Mouse (Mus musculus): ENCODE data around the gene Tars2. TPM values are rescaled to one million over a fixed set of nuclear protein-coding genes. Genes with fewer than 3 reads are reported as not detected.
"Not testable (repeated sequence)": the region's sequence is repeated elsewhere in the genome, so short reads cannot be mapped to it uniquely, and the experiment has no call there.

Tars2 gene
- 100 to 1,000 TPM in 1 of 2 experiments, 10 to 100 TPM in 1; 88.1 to 108 TPM for polyA plus RNA-seq (2017; shearing (Covaris generic))

DNA sequence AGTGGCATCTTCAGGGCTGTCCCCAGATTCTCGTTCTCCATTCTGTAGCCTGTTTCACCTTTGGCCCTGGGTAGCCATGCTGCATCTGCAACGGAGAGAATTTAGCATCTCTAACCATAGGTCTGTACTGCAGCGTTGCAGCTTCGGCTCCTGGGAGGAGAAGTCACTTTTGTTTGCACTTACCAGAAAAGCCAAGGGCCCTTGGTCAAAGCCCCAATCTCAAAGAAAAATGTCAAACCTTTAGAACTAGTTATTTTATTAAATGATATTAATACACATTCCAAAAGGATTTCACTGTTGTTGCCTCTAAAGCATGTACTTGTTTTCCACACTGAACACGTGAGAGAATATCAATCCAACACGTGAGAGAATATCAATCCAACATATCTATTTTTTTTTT, at the start of gene Tars2:
Gene Tars2 (minus strand): TSS at position 101 of the 400 bp plus-strand sequence.
- ATAC-seq = no peak

DNA sequence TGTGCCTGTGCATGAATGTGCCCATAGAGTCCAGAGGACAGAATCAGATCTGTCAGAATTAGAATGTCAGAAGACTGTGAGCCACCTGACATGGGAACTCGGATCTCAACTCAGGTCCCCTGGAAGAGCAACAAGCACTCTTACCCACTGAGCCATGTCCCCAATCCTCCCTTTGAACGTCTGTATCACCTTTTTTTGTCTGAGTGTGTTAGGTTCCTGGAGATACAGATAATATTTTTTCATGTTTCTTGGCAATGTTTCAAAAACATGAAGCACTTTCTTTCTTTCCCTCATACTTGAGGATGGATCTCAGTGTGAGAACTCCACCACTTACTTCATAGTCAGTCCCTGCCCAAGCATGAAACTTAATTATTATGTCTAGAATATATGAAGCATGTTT, 48.4 kb upstream of the Tars2 start:
- ATAC-seq = no peak

- not testable (repeated sequence) for ATAC-seq
These were observed 47.6 kb upstream of the Tars2 start for GRCm38 (mm10) chr3:95807630-95808029.

DNA sequence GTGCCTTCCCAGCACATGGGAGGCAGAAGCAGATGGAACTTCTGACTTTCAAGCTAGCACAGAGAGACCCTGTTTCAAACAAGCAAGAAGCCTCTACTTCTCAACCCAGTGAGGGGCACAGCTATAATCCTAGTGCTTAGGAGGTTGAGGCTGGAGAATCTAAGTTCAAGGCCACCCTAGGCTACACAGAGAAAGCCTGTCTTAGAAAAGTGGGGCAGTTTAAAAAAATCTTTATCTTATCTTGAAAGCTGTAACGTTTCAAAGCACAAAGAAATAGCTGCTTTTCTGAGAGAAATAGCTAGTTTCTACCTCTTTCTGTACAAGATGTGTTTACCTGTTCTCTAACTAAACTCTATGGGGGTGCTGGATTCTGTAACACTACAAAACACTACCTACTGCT, 46.7 kb upstream of the Tars2 start:
- no peak for ATAC-seq

- no peak for ATAC-seq
These were observed 43.8 kb upstream of the Tars2 start for GRCm38 (mm10) chr3:95803851-95804250.

GRCm38 (mm10) chr3:95798756-95799155, 38.8 kb upstream of the Tars2 start:
- no peak for ATAC-seq

DNA sequence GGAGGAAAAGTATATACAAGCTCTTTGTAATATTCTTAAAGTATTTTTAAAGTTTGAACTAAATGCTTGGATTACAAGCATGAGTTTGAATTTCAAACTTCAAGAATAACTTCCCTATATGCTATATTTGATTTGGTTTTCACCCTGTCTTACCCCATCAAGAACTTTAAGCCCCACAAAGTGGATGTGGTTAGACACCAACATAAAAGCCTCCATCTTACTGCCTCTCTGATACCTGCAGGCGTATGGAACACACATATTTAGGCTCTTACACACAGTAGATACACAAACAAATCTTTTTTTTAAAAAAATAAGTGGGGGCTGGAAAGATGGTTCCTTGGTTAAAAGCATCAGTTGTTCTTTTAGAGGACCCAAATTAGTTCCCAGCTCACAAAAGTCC, 34.3 kb upstream of the Tars2 start:
- ATAC-seq = peak; percentile 45

DNA sequence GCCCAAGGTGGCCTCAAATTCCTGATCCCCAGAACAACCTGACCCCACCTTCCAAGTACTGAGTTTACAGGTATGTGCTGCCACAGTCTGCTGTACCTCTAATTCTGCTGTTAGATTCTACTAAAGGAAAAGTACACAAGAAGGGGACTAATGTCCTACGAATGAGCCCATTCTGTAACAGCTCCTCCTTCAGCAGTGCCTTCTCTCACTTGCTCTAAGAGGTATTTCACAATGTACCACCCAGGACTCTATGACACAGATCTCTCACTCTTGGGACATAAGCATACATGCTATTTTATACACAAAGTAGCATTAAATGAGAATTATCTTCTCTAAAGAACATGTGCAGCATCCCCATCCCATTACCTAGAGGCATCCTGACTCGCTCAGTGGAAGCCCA, 33.7 kb upstream of the Tars2 start:
- no peak for ATAC-seq

DNA sequence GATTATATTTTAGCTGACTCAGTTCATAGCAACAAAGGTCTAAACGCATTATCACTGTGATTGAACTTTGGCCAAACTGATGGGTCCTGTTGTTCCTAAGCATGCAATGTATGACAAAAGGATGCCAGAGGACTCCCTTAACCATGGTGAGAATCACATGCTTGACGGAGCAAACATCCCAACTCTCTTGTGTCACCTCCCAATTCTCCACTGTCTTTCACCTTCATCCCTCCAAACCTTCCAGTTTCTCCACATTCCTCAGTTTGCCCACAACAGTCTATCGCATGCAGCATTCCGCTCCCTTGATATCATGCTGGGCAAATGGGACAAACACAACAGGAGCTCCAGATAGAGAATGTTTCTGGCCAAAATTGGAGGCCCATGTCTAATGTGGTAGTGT, 25.5 kb upstream of the Tars2 start:
- no peak for ATAC-seq

DNA sequence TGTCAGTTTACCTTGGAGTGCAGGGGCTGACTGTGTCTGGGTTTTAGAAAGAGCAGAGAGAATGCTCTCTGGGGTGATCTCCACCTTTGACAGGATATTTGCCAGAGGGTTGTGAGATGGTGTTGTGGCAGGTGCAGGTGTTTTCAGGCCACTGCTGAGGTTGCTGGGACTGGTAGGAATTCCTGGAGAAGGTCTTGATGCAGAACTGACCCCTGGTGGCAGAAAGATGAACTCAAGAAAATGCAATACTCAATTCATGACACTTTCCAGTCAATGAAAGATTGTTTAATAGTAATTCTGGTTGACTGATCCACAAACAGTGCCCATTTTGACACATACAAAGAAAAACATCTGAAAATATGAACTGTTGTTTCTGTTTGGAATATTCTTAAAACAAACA, 12.0 kb upstream of the Tars2 start:
- ATAC-seq = peak; percentile 45

GRCm38 (mm10) chr3:95765534-95765933, 5.5 kb upstream of the Tars2 start:
- no peak for ATAC-seq

DNA sequence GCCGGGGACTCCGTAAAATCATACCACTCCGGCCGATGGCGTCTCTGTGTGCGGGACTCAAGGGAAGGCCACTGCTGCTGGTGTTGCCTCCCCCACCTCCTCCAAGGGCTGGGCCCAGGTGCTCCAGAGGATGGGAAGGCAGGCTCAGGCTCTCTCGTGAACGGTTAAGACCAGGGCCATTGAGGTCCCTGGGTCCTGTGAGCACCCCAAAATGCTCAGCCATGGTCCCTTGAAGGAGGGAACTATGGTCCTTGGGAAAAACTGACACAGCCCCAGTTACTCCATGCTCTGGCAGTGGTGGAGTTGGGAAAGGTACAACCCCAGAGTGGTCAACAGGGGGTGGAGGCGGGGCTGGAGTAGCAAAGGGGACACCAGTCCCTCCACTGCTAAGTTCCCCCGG, 3.8 kb upstream of the Tars2 start:
- no peak for ATAC-seq

DNA sequence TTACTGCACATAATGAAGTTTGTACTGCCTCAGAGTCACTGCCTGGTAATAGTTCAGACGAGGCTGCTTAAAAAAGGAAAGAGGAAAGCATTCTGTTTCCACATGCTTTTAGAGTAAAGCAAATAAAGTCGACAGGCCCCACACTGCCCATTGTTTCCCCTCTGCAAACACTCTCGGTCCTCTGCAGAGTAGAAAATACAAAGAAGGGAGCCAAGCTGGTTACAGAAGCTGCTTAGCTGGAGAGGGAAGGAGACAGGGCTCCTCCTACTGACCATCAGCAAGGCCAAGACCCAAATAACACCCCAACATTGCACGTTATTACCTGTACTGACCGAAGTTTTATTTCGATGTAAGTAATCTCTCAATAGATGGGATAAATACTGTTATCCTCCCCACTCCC, 3.0 kb upstream of the Tars2 start:
- ATAC-seq = no peak

- no peak for ATAC-seq
These were observed 1.8 kb upstream of the Tars2 start for GRCm38 (mm10) chr3:95761771-95762170.

DNA sequence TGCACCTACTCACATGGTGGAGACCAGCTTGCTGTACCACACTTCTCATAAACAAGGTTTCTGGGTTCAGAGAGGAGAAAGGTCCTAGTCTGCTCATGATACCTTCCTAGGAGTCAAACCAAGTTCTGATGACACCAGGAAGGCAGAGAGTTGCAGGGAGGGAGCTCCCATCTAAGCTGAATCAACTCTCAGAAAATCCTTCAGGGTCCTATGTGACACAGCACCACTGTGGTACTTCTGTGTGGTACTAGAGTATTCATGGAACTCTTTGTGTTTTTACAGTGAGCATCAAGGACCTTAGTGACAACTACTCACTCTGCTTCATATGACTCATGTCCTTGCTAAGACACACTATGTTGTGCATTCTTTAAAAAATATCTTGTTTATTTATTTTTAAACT, 650 bp upstream of the Tars2 start:
- ATAC-seq = no peak

GRCm38 (mm10) chr3:95758467-95759218, 1.4 kb downstream of the Tars2 start:
- peak; percentile 75 for ATAC-seq

- ATAC-seq = no peak
These were observed 3.2 kb downstream of the Tars2 start for GRCm38 (mm10) chr3:95756808-95757207.

DNA sequence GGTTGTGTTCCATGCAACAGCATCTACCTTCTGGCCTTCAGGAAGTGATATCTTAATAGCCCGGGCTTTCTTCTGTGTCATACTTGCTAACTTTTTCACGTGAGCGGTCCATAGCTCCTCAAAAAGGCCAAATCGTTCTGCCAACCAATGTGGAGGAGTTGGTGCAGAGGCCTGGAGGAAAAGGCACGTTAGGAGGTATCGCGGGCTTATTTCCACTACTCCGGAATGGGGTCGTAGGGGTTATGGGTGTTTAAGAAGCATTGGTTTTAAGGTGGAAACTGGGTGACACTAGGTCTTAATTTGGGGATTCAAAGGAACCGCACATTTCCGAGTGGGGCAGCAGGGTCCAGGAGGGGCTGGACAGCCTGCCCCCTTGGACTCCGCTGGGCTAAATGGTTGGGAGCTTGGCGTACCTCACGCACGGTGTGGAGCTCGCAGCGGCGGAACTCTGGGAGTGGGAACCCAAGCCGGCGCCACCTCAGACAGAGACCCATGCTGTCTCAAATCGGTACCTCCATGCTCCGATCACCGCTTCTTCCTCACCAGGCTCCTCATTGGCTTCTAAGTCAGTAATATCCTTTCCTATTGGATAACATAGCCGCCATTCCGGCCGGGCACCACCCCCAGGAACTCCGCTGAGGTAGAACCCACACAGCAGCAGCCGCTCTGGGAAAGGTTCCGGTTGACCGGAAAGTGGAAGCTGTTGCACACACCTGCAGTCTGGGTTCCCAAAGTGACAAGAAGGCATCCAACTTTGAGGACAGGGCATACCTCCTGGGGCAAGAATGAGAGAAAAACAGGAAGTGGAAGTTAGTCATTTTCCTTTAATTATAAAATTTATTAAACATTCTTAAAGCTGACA, 5.4 kb downstream of the Tars2 start:
- peak; percentile 83 for ATAC-seq

DNA sequence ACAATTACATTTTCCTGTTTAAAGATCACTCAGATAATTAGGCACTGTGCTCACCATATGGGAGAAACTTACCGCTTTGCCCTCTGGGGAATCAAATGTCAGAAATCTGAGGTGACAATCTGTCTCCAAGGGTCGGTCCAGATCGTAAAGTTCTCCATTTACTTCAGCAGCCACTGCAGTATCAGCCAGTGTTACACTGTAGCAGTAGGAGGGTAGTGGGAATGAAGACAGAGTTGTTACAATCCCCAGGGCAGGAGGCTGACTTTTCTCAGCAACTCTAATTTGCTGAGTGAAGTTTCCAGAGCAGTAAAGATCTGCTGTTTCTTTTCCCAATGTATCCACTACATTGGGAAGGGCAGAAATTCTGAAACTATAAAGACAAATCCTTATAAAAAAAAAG, 7.1 kb downstream of the Tars2 start:
- ATAC-seq = no peak

- peak; percentile 70 for ATAC-seq
These were observed 19.6 kb downstream of the Tars2 start for GRCm38 (mm10) chr3:95740406-95740805.

GRCm38 (mm10) chr3:95739353-95740104, 20.5 kb downstream of the Tars2 start, which contains the start of gene Ecm1:
Ecm1 (minus strand) TSS chr3:95739569.
- ATAC-seq = peak; percentile 85

DNA sequence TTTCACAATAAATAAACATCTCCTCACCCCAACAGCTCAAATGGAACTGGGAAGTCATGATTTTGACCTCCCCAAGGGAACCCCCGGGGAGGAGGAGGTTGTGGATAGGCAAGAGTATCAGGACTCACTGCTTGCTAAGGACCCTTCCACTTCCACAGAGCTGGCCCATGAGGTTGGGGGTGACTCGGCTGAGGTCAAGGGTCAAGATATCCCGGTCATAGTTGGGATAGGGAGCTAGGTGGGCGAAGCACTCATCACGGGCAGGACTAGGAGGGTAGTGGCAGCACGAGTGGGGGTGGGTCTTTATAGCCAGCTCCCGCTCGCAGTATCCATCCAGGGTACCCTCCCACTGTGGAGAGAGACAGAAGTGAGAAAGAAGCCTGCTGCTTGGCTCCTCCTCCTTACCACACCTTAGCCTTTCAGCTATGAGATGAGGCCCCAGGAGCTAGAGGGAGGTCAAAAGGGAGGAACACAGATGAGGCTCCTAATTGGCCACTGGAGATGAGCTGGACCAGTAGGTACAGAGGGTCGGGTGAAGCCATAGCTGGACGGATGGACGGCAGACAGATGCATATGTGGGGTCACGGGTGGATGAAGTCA, 24.8 kb downstream of the Tars2 start:
- ATAC-seq = no peak

Measured in CD4-positive, CD25-positive, alpha-beta regulatory T cell, adult 4 months (primary cell).